Mouse (Mus musculus) cerebellum, adult 18-20 months (tissue): ENCODE measurements around the gene Krt8.
"Not testable (repeated sequence)": the region's sequence is repeated elsewhere in the genome, so short reads cannot be mapped to it uniquely, and the experiment has no call there.

Source experiments
- DNase-seq, 2 experiments: peaks; one replicate each; pipeline ENCODE4 v3.0.0; 2021

Krt8 gene

GRCm38 (mm10) chr15:102007097-102008069 is 3.1 kb upstream of the Krt8 start:
- DNase-seq: no peak

- DNase-seq: no peak
These were observed 2.0 kb upstream of the Krt8 start for GRCm38 (mm10) chr15:102006317-102006716.

GRCm38 (mm10) chr15:102005290-102005689 is 1.0 kb upstream of the Krt8 start:
- no peak for DNase-seq

- no peak for DNase-seq
These were observed 766 bp downstream of the Krt8 start for GRCm38 (mm10) chr15:102003516-102003915.

- no peak for DNase-seq
These were observed 1.4 kb downstream of the Krt8 start for GRCm38 (mm10) chr15:102002646-102003488.

GRCm38 (mm10) chr15:101999676-102000335 is 4.5 kb downstream of the Krt8 start:
- no peak for DNase-seq

GRCm38 (mm10) chr15:101999156-101999555 is 5.1 kb downstream of the Krt8 start:
- DNase-seq: no peak

GRCm38 (mm10) chr15:101996450-101997078 is 7.7 kb downstream of the Krt8 start:
- not testable (repeated sequence) for DNase-seq

GRCm38 (mm10) chr15:101995484-101996236 is 8.6 kb downstream of the Krt8 start:
- no peak for DNase-seq

- DNase-seq: no peak
These were observed 9.9 kb downstream of the Krt8 start for GRCm38 (mm10) chr15:101994365-101994764.

- DNase-seq: no peak
These were observed 13.3 kb downstream of the Krt8 start for GRCm38 (mm10) chr15:101990946-101991345.

- no peak for DNase-seq
These were observed 15.6 kb downstream of the Krt8 start for GRCm38 (mm10) chr15:101988714-101989113.

- peak; percentile 70 to 83 for DNase-seq
These were observed 16.2 kb downstream of the Krt8 start for GRCm38 (mm10) chr15:101988119-101988518.

- DNase-seq: no peak
These were observed 19.5 kb downstream of the Krt8 start for GRCm38 (mm10) chr15:101984746-101985145.

GRCm38 (mm10) chr15:101983949-101984601 is 20.2 kb downstream of the Krt8 start:
- DNase-seq: peak; percentile 73 to 80

GRCm38 (mm10) chr15:101983315-101983948 is 20.9 kb downstream of the Krt8 start:
- DNase-seq: no peak

- no peak for DNase-seq
These were observed 23.4 kb downstream of the Krt8 start for GRCm38 (mm10) chr15:101980849-101981248.

- DNase-seq: peak; percentile 19 to 53
These were observed 27.1 kb downstream of the Krt8 start for GRCm38 (mm10) chr15:101977043-101977726.

GRCm38 (mm10) chr15:101976641-101977040 is 27.6 kb downstream of the Krt8 start:
- DNase-seq: no peak

GRCm38 (mm10) chr15:101976023-101976422 is 28.3 kb downstream of the Krt8 start:
- no peak for DNase-seq
